Mouse (Mus musculus): Measurements from ENCODE around the gene Dbf4.

Dbf4 gene

DNA sequence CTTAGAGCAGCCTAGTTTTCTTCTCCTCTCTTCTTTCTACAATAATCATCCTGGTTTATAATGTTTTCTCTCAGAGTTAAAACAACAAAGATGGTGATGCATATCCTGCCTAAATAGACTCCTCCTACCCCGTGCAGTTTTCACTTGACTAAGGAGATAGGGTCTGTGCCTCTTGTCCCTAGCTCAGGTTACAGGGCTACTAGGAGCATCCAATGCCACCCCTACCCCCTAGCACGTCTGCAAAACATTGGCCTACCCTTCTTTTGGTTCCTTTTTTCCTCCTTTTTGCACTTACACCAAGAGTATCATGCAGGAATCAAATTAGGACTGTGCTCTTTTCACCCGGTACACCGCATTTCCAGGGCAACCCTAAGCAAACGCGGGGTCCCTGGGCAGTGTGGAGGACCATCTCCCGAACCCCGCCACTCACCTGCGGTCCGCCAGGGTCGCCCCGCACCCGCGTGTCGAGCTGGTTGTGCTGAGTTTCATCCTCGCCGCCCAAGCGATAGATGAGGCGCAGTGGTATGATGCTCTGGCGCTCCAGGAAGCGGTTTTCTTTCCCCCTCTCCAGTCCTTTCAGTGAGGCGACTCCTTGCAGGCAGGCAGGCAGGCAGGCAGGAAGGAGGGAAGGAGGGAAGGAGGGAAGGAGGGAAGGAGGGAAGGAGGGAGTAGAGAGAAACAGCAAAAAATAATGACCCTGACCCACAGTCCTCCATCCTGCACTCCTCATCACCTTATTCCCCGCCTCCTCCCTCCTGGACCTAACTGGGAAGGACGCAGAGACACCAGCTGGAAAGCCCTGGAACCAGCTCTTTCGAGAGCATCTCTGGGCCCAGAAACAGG is 55.5 kb downstream of the Dbf4 start:
- no peak for DNase-seq (ENCODE audit: low read depth, low spot score)

DNA sequence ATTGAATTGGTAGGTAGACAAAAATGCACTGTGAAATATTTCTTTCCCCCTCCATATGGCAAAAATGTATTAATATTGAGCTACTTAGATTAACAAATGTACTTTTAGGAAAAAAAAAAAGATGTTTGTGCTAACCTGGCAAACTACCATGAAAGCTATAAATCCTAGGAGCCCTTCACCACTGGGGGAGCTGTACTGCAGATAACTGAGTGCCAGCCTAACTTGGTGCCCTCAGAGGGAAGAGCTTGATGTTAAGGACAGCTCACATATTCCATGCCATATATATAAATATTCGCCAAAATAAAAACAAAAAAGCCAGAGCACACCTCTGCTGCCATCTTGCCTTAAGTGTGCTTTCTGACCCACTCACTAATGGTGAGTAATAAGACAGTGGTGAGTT is 60.2 kb downstream of the Dbf4 start:
- no peak for DNase-seq (ENCODE audit: low read depth, low spot score)

DNA sequence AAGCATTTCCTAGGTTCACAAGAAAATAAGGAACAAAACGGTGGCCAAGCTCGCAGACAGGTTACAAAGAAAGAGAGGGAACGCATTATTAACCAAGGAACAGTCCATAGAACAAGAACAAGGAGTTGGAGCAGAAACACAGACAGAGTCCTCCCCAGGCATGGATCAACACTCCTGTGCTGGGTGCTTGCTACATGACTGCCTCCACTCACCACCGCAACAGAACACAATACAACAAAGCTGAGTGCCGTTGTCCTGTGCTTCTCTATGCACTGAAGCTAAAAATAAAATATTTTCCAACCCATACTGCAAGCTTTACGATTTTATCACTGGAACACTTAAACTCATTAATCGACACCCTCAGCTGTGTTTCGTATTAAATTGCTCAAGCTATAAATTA is 64.8 kb downstream of the Dbf4 start:
- no peak for DNase-seq (ENCODE audit: low read depth, low spot score)

DNA sequence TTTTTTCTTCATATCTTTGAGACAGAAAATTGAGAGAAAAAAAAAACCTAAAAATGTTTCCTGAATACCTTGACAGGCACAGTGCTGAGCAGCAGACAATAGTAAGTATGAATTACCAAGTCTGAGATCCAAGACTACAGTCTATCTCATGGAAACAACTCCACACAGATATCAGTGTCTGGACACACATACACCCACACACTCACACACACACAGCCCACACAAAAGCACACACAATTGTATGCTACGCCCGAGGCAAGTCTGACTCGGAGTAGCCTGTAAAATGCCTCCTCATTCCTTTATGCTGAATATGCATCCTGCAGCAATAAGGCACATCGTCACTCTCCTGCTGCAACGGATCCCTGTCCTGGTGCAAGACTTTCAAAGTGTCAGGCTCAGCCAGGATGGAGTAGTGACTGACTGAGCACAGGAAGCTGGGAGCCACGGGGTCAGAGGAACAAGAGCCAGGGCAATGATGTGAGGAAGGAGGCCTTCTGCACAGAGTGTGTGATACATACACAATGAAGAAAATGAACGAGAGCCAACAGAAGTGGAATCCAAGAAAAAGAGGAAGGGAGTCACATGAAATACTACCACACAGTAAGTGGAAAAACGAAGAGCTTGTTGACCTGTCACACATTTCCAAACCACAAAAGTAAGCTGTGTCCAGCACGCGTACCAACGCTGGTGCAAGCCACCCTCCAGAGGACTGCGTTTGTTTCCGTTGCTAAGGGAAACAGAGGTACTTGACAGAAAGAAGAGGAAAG is 65.4 kb downstream of the Dbf4 start:
- no peak for DNase-seq (ENCODE audit: low read depth, low spot score)

DNA sequence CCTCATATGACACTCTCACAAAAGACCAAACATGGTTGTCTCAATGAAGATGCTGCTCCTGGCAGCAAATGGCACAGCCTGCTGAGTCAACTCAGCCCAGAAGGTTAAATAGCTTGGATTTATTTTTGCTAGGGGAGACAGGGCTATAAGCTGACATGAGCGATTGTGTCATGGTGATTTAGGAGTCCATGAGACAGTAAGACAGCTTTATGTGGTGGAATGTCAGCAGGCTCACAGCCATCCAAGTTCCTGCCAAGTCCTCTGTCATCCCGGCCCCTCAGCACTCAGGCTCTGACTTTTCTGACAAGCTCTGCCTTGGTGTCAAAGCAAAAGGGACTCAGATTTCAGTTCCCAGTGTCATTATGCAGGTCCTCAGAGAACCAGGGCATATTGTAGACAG is 66.2 kb downstream of the Dbf4 start:
- no peak for DNase-seq (ENCODE audit: low read depth, low spot score)

DNA sequence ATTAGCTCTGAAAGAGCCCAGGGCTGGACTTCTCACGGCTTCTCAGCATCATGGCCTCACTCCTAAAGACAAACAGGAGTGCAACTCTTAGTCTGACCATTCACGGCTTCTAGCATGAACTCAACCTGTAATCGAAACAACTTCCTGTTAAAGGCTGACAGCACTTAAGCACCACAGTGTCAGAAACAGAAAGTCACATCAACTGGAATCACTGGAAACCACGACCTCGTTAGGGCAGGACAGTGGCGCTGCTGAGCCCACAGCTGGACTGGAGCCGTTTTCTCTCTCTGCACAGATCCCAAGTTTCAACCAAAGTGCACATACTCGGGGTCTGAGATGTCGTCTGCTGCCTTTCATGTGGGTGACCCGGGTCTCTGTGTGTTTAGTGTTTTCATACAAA is 73.0 kb downstream of the Dbf4 start:
- no peak for DNase-seq (ENCODE audit: low read depth, low spot score)

Data from WW6 (cell line).